Mouse (Mus musculus) E14TG2a.4 (cell line): ENCODE measurements around the gene Atp2b2.

Experiments used
- CTCF ChIP-seq: conservative IDR thresholded peaks from 2 replicates; pipeline ENCODE4 v1.5.1; 2014; ENCODE audit warnings: low read length
- POU5F1 ChIP-seq: IDR thresholded peaks from 2 replicates; pipeline ENCODE4 v1.6.1; 2014; ENCODE audit warnings: low read length, borderline replicate concordance

- TF ChIP-seq CTCF (no peak), POU5F1 (no peak)
These were observed 264.1 kb downstream of the Atp2b2 start for GRCm38 (mm10) chr6:113778229-113778753.
